In genomic region chr8:70663691-70664090, GRCm38 (mm10) we compare ENCODE assay signal across 19 mouse cellular contexts. TPM values are rescaled to one million over a fixed set of nuclear protein-coding genes. Genes with fewer than 3 reads are reported as not detected.
DNase-seq lines count a peak whose midpoint lies in the region; ATAC-seq lines count a peak whose summit lies in the region.
"Had no signal": no experiment of that assay in that cellular context is flagged by ENCODE, and none has a peak within 500 bp of the region (broad histone marks: within the 10 kb centered on the region; RNA-seq: fewer than 3 reads in every experiment).

No protein-coding gene starts in this region.

- H3K4me2 ChIP-seq in hindbrain, embryonic 11.5 days (replicated peaks; ENCODE audit: low read depth, low read length), result no peak overlapping the region
- H3K4me2 ChIP-seq in hindbrain, embryonic 16.5 days (ENCODE audit: low read length), result no peak overlapping the region
- H3K4me2 ChIP-seq: embryonic facial prominence, embryonic 12.5 days; intestine, embryonic 15.5 days had no signal

- H3K36me3 ChIP-seq in hindbrain, embryonic 10.5 days, result no peaks in the 10 kb centered on the region
- H3K36me3 ChIP-seq in hindbrain, embryonic 11.5 days (ENCODE audit: control insufficient read depth, insufficient read depth, low read length), result no peaks in the 10 kb centered on the region
- no peaks in the 10 kb centered on the region for H3K36me3 ChIP-seq in hindbrain, embryonic 16.5 days (ENCODE audit: control insufficient read depth, insufficient read depth, low read length)
- H3K36me3 ChIP-seq: embryonic facial prominence, embryonic 12.5 days; intestine, embryonic 15.5 days had no signal

- H3K4me3 ChIP-seq in hindbrain, embryonic 10.5 days, result no peak overlapping the region
- H3K4me3 ChIP-seq in hindbrain, embryonic 11.5 days (ENCODE audit: low read depth, low read length), result no peak overlapping the region
- no peak overlapping the region for H3K4me3 ChIP-seq in hindbrain, embryonic 16.5 days (ENCODE audit: low read length)
- H3K4me3 ChIP-seq: embryonic facial prominence, embryonic 12.5 days; intestine, embryonic 15.5 days; myocyte had no signal

- H3K9me3 ChIP-seq in hindbrain, embryonic 10.5 days, result 0 out of 2 replicates have a peak, but pooled peaks cover 3% of the 10 kb centered on the region
- H3K9me3 ChIP-seq in hindbrain, embryonic 11.5 days (ENCODE audit: control insufficient read depth, low read length), result no peaks in the 10 kb centered on the region
- no peaks in the 10 kb centered on the region for H3K9me3 ChIP-seq in hindbrain, embryonic 16.5 days (ENCODE audit: control insufficient read depth, low read length)
- H3K9me3 ChIP-seq: embryonic facial prominence, embryonic 12.5 days; intestine, embryonic 15.5 days had no signal

- H3K27ac ChIP-seq in hindbrain, embryonic 10.5 days, result peak overlapping the region; percentile 74
- no peak overlapping the region for H3K27ac ChIP-seq in hindbrain, embryonic 11.5 days (ENCODE audit: low read depth, low read length)
- peak overlapping the region; percentile 55 for H3K27ac ChIP-seq in hindbrain, embryonic 16.5 days (ENCODE audit: low read depth, low read length)
- H3K27ac ChIP-seq: embryonic facial prominence, embryonic 12.5 days; intestine, embryonic 15.5 days had no signal

- H3K27me3 ChIP-seq in hindbrain, embryonic 10.5 days (ENCODE audit: insufficient read depth, poor library complexity, severe bottlenecking), result no peaks in the 10 kb centered on the region; the same call in 1 of the 2 replicates
- no peaks in the 10 kb centered on the region for H3K27me3 ChIP-seq in hindbrain, embryonic 11.5 days (ENCODE audit: control insufficient read depth, insufficient read depth, low read length)
- no peaks in the 10 kb centered on the region for H3K27me3 ChIP-seq in hindbrain, embryonic 16.5 days (replicated peaks; ENCODE audit: control insufficient read depth, insufficient read depth, low read length)
- H3K27me3 ChIP-seq: embryonic facial prominence, embryonic 12.5 days; intestine, embryonic 15.5 days had no signal

- no peak for DNase-seq in hindbrain, embryonic 10.5 days (ENCODE audit: low spot score)
- DNase-seq in hindbrain, embryonic 11.5 days (ENCODE audit: low spot score), result no peak
- DNase-seq in 3134 (ENCODE audit: extremely low read depth, insufficient read length, low spot score) (peak; percentile 58), NIH3T3 (ENCODE audit: low read depth) (peak; percentile 58)
- DNase-seq in kidney, adult 11 months, result no peak
- DNase-seq: adrenal gland, postnatal 25 days; cerebellum, postnatal 14 days; heart, adult 18-20 months; heart, postnatal 14 days; kidney, postnatal 10 days; liver; lung, adult 2 months; right cerebral cortex, postnatal 14 days had no signal

- H3K4me1 ChIP-seq in hindbrain, embryonic 10.5 days (replicated peaks), result peaks cover 43% of the 10 kb centered on the region
- H3K4me1 ChIP-seq in hindbrain, embryonic 11.5 days (replicated peaks; ENCODE audit: control insufficient read depth, insufficient read depth, low read length), result no peaks in the 10 kb centered on the region; the same call in 1 of the 2 replicates
- peaks cover 9% of the 10 kb centered on the region for H3K4me1 ChIP-seq in hindbrain, embryonic 16.5 days (ENCODE audit: control insufficient read depth, insufficient read depth, low read depth, low read length)

- WGBS in hindbrain, embryonic 10.5 days, result 45% methylated on average over 4 of the region's 4 CpGs
- 49% methylated on average over 4 of the region's 4 CpGs for WGBS in hindbrain, embryonic 11.5 days
- 29% methylated on average over 4 of the region's 4 CpGs for WGBS in hindbrain, embryonic 16.5 days

- ATAC-seq in hindbrain, embryonic 11.5 days (ENCODE audit: low FRiP score), result no peak
- no peak for ATAC-seq in hindbrain, embryonic 16.5 days
- no peak for ATAC-seq in cerebellum, adult (ENCODE audit: insufficient number of reproducible peaks, low FRiP score, low TSS enrichment)
- ATAC-seq: CD4-positive, CD25-positive, alpha-beta regulatory T cell, adult 4 months; intestine, embryonic 15.5 days had no signal

- H3K9ac ChIP-seq in hindbrain, embryonic 11.5 days (ENCODE audit: low read depth, low read length), result no peak overlapping the region
- H3K9ac ChIP-seq in hindbrain, embryonic 16.5 days (ENCODE audit: low read depth, low read length), result no peak overlapping the region
- H3K9ac ChIP-seq: embryonic facial prominence, embryonic 12.5 days; intestine, embryonic 15.5 days had no signal

RNA-seq across cellular contexts. Expression of gene Pgpep1, which starts 3.5 kb away (rescaled TPM):
- 87.4 and 141 TPM in 2 replicates for polyA plus RNA-seq in hindbrain, embryonic 10.5 days (2016; fragmentation: Nextera tagmentation; extraction: Ambion mirVana)
- polyA plus RNA-seq in hindbrain, embryonic 11.5 days (2014; fragmentation: Nextera tagmentation; extraction: Ambion mirVana), result 170 TPM in 2 replicates
- polyA plus RNA-seq in hindbrain, embryonic 16.5 days (2015; fragmentation: Nextera tagmentation; extraction: Ambion mirVana), result 78.3 and 87.6 TPM in 2 replicates

RNA-seq across cellular contexts. Expression of gene Lsm4, which starts 9.4 kb away (rescaled TPM):
- 344 and 354 TPM in 2 replicates for polyA plus RNA-seq in hindbrain, embryonic 10.5 days (2016; fragmentation: Nextera tagmentation; extraction: Ambion mirVana)
- polyA plus RNA-seq in hindbrain, embryonic 11.5 days (2014; fragmentation: Nextera tagmentation; extraction: Ambion mirVana), result 282 and 299 TPM in 2 replicates
- 168 and 169 TPM in 2 replicates for polyA plus RNA-seq in hindbrain, embryonic 16.5 days (2015; fragmentation: Nextera tagmentation; extraction: Ambion mirVana)

RNA-seq across cellular contexts. Expression of gene Gdf15, which starts 31.4 kb away (rescaled TPM):
- not detected in 2 replicates for polyA plus RNA-seq in hindbrain, embryonic 10.5 days (2016; fragmentation: Nextera tagmentation; extraction: Ambion mirVana)
- not detected in 2 replicates for polyA plus RNA-seq in hindbrain, embryonic 11.5 days (2014; fragmentation: Nextera tagmentation; extraction: Ambion mirVana)
- 0.11 and 0.48 TPM in 2 replicates for polyA plus RNA-seq in hindbrain, embryonic 16.5 days (2015; fragmentation: Nextera tagmentation; extraction: Ambion mirVana)
- polyA plus RNA-seq: CD4-positive, CD25-positive, alpha-beta regulatory T cell, adult 4 months; embryonic facial prominence, embryonic 12.5 days had no signal

RNA-seq across cellular contexts. Expression of gene Jund, which starts 35.1 kb away (rescaled TPM):
- polyA plus RNA-seq in hindbrain, embryonic 10.5 days (2016; fragmentation: Nextera tagmentation; extraction: Ambion mirVana), result 64.6 and 128 TPM in 2 replicates
- polyA plus RNA-seq in hindbrain, embryonic 11.5 days (2014; fragmentation: Nextera tagmentation; extraction: Ambion mirVana), result 126 and 137 TPM in 2 replicates
- 60.0 and 69.0 TPM in 2 replicates for polyA plus RNA-seq in hindbrain, embryonic 16.5 days (2015; fragmentation: Nextera tagmentation; extraction: Ambion mirVana)

RNA-seq across cellular contexts. Expression of gene Iqcn, which starts 39.6 kb away (rescaled TPM):
- 0.07 TPM in 1 of 2 replicates, not detected in the other for polyA plus RNA-seq in hindbrain, embryonic 10.5 days (2016; fragmentation: Nextera tagmentation; extraction: Ambion mirVana)
- polyA plus RNA-seq in hindbrain, embryonic 11.5 days (2014; fragmentation: Nextera tagmentation; extraction: Ambion mirVana), result 0.03 and 0.14 TPM in 2 replicates
- 0.10 TPM in 1 of 2 replicates, not detected in the other for polyA plus RNA-seq in hindbrain, embryonic 16.5 days (2015; fragmentation: Nextera tagmentation; extraction: Ambion mirVana)
- polyA plus RNA-seq: embryonic facial prominence, embryonic 12.5 days; intestine, embryonic 15.5 days; lung, adult 2 months had no signal

Comparison
In these comparisons a context has a peak if more than half of its experiments do, and no peak if none do; other contexts are left out.
1. DNase-seq: peak in 3134 (single experiment) and NIH3T3 (single experiment); none in hindbrain, embryonic 10.5 days (single experiment), hindbrain, embryonic 11.5 days (single experiment) and kidney, adult 11 months (single experiment).